Mouse (Mus musculus) lung, postnatal 0 days (tissue): ENCODE measurements at regions not wholly inside any gene's neighbourhood (a gene's known extent, or its start where the extent isn't known, plus 50 kb on each side); places are given as distances from the start of the nearest gene placed in this dataset.

Experiments
- CTCF ChIP-seq: IDR thresholded peaks from 2 replicates; pipeline ENCODE4 v1.5.1; 2016; ENCODE audit warnings: antibody characterized with exemption, mild to moderate bottlenecking
- EP300 ChIP-seq: IDR thresholded peaks from 2 replicates; pipeline ENCODE4 v1.6.1; 2016; ENCODE audit warnings: antibody characterized with exemption, mild to moderate bottlenecking, control low read depth

- TF ChIP-seq EP300 (no peak), CTCF (no peak)
Measured at GRCm38 (mm10) chr11:94850129-94850528, 67.6 kb upstream of the Tmem92 start.
